Comparison of ENCODE assay signal across 9 mouse cellular contexts in the genomic region with DNA sequence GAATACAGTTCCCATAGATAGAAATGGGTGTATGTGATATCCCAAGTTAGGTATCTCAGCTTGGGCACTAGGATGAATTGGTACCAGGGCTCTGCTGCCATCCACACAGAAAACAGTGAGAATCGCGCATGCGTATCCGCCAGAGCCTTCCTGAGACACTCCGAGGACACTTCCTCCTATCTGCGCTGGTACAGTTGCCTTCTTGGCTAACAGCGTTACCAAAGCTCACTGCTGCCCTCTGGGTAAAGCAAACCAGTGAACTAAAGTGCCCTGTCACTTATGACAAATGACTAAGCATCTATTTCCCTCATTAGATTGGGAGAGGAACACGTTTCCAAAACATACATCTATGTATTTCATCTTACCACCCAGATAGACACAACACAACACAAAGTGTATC.
DNase-seq lines count a peak whose midpoint lies in the region; ATAC-seq lines count a peak whose summit lies in the region.
"Had no signal": no experiment of that assay in that cellular context is flagged by ENCODE, and none has a peak within 500 bp of the region (broad histone marks: within the 10 kb centered on the region; RNA-seq: fewer than 3 reads in every experiment).

No protein-coding gene starts in this region.

- peak; percentile 59; the same call in 1 of the 2 replicates for ATAC-seq in liver, embryonic 16.5 days (ENCODE audit: low read depth)
- ATAC-seq in hindbrain, embryonic 12.5 days (ENCODE audit: low FRiP score): no peak

- H3K4me3 ChIP-seq in liver, embryonic 16.5 days (ENCODE audit: low read depth, low read length): no peak overlapping the region
- no peak overlapping the region for H3K4me3 ChIP-seq in hindbrain, embryonic 12.5 days
- H3K4me3 ChIP-seq: neural tube, embryonic 13.5 days had no signal

- H3K9me3 ChIP-seq in liver, embryonic 16.5 days (replicated peaks; ENCODE audit: control insufficient read depth, low read length): no peaks in the 10 kb centered on the region
- H3K9me3 ChIP-seq in hindbrain, embryonic 12.5 days (replicated peaks): no peaks in the 10 kb centered on the region
- H3K9me3 ChIP-seq: neural tube, embryonic 13.5 days had no signal

- no peak overlapping the region for H3K27ac ChIP-seq in liver, embryonic 16.5 days (ENCODE audit: low read length)
- H3K27ac ChIP-seq in hindbrain, embryonic 12.5 days: no peak overlapping the region
- H3K27ac ChIP-seq: neural tube, embryonic 13.5 days had no signal

- no peaks in the 10 kb centered on the region for H3K27me3 ChIP-seq in liver, embryonic 16.5 days (ENCODE audit: control insufficient read depth, insufficient read depth, low read depth, low read length)
- no peaks in the 10 kb centered on the region for H3K27me3 ChIP-seq in hindbrain, embryonic 12.5 days
- H3K27me3 ChIP-seq: neural tube, embryonic 13.5 days had no signal

- H3K4me1 ChIP-seq in liver, embryonic 16.5 days (ENCODE audit: control insufficient read depth, low read depth, low read length): no peaks in the 10 kb centered on the region
- H3K4me1 ChIP-seq in hindbrain, embryonic 12.5 days: no peaks in the 10 kb centered on the region
- H3K4me1 ChIP-seq: neural tube, embryonic 13.5 days had no signal

- peak; percentile 11 to 22 for DNase-seq in cerebellum, postnatal 14 days
- DNase-seq in cerebellum, adult 11 months: no peak
- DNase-seq in B cell, adult 2 months: peak; percentile 82 to 83
- DNase-seq in c-Kit-positive CD71-positive TER-119-positive erythroid progenitor cells, embryonic 14.5 days (ENCODE audit: low spot score): peak; percentile 34
- DNase-seq in kidney, adult 9 months: peak; percentile 76
- peak; percentile 65 for DNase-seq in spleen, adult 12 weeks (ENCODE audit: low spot score)

- H3K4me2 ChIP-seq in liver, embryonic 16.5 days (ENCODE audit: low read depth, low read length): no peak overlapping the region
- no peak overlapping the region for H3K4me2 ChIP-seq in hindbrain, embryonic 12.5 days (replicated peaks)
- H3K4me2 ChIP-seq: neural tube, embryonic 13.5 days had no signal

- no peak overlapping the region for H3K9ac ChIP-seq in liver, embryonic 16.5 days (ENCODE audit: low read depth, low read length)
- no peak overlapping the region for H3K9ac ChIP-seq in hindbrain, embryonic 12.5 days
- H3K9ac ChIP-seq: neural tube, embryonic 13.5 days had no signal

- no peaks in the 10 kb centered on the region for H3K36me3 ChIP-seq in liver, embryonic 16.5 days (ENCODE audit: control insufficient read depth, insufficient read depth)
- H3K36me3 ChIP-seq in hindbrain, embryonic 12.5 days: no peaks in the 10 kb centered on the region
- H3K36me3 ChIP-seq: neural tube, embryonic 13.5 days had no signal

- WGBS in liver, embryonic 16.5 days (ENCODE audit: insufficient replicate concordance): 13% methylated on average over 8 of the region's 8 CpGs
- 51% methylated on average over 8 of the region's 8 CpGs for whole genome bisulfite sequencing in hindbrain, embryonic 12.5 days
